Comparison of ENCODE assay signal across 18 mouse cellular contexts in the genomic region with DNA sequence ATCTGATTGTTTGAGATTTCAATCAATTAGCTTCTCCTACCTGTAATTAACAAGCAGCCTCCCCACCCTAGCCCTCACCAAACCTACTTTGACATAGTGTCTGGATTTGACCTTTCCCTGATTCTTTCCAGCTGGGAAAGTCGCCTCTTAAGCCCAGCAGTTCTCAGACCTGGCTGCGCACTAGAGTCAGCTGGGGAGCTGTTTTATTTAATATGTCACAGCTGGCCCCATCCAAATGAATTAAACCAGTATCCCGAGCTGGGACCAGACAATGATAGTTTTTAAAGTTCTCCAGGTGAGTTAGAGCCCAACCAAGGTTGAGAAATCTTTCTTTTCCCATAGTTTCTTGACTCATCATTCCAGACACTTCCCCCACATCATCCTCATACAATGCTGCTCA. TPM values are rescaled to one million over a fixed set of nuclear protein-coding genes. Genes with fewer than 3 reads are reported as not detected.
"Had no signal": no experiment of that assay in that cellular context is flagged by ENCODE, and none has a peak within 500 bp of the region (broad histone marks: within the 10 kb centered on the region; RNA-seq: fewer than 3 reads in every experiment).

No protein-coding gene starts in this region.

- H3K27ac ChIP-seq: midbrain, embryonic 10.5 days; midbrain, embryonic 12.5 days; neural tube, embryonic 13.5 days; neural tube, embryonic 15.5 days; stomach, embryonic 15.5 days; stomach, postnatal 0 days had no signal

- H3K27me3 ChIP-seq: midbrain, embryonic 12.5 days; neural tube, embryonic 13.5 days; neural tube, embryonic 15.5 days; stomach, embryonic 15.5 days had no signal

- H3K9me3 ChIP-seq: midbrain, embryonic 10.5 days; neural tube, embryonic 13.5 days; neural tube, embryonic 15.5 days; stomach, embryonic 15.5 days had no signal

- DNase-seq: lung, embryonic 14.5 days; lung, postnatal 10 days; lung, postnatal 4 days; midbrain, embryonic 14.5 days; right cerebral cortex, postnatal 14 days; thymus, adult 2 months; thymus, postnatal 25 days; thymus, postnatal 4 days had no signal

- H3K4me2 ChIP-seq: lung, embryonic 14.5 days; midbrain, embryonic 12.5 days; neural tube, embryonic 13.5 days; neural tube, embryonic 15.5 days; stomach, embryonic 15.5 days had no signal

- ATAC-seq: midbrain, embryonic 16.5 days had no signal

- H3K9ac ChIP-seq: lung, embryonic 14.5 days; midbrain, embryonic 12.5 days; neural tube, embryonic 13.5 days; neural tube, embryonic 15.5 days; stomach, embryonic 15.5 days had no signal

- H3K4me1 ChIP-seq: midbrain, embryonic 10.5 days; midbrain, embryonic 12.5 days; stomach, embryonic 15.5 days had no signal

- H3K4me3 ChIP-seq: midbrain, embryonic 10.5 days; midbrain, embryonic 12.5 days; myocyte; neural tube, embryonic 13.5 days; neural tube, embryonic 15.5 days; stomach, embryonic 15.5 days had no signal

- H3K36me3 ChIP-seq: midbrain, embryonic 10.5 days; midbrain, embryonic 12.5 days; neural tube, embryonic 13.5 days; neural tube, embryonic 15.5 days; stomach, embryonic 15.5 days had no signal

RNA-seq across cellular contexts. Expression of gene Prickle2, which starts 9.9 kb away (rescaled TPM):
- total RNA-seq: megakaryocyte, adult 5-6 weeks; megakaryocyte-erythroid progenitor cell, adult 5-6 weeks had no signal
